In genomic region chr7:105033836-105034235, GRCm38 (mm10) we compare ENCODE assay signal across 24 mouse cellular contexts. TPM values are rescaled to one million over a fixed set of nuclear protein-coding genes. Genes with fewer than 3 reads are reported as not detected.
A peak's percentile ranks its signal among the peaks of the same experiment; 100 is the strongest.
DNase-seq lines count a peak whose midpoint lies in the region; ATAC-seq and TF ChIP-seq lines count a peak whose summit lies in the region.
"Not testable (repeated sequence)": the region's sequence is repeated elsewhere in the genome, so short reads cannot be mapped to it uniquely, and the experiment has no call there.
"Had no signal": no experiment of that assay in that cellular context is flagged by ENCODE, and none has a peak within 500 bp of the region (broad histone marks: within the 10 kb centered on the region; RNA-seq: fewer than 3 reads in every experiment).

No protein-coding gene starts in this region.

- H3K27ac ChIP-seq in forebrain, postnatal 0 days (ENCODE audit: low read depth, low read length); hindbrain, postnatal 0 days; neural tube, embryonic 14.5 days (ENCODE audit: low read depth, low read length): not testable (repeated sequence)

- not testable (repeated sequence) for H3K4me1 ChIP-seq in forebrain, postnatal 0 days (ENCODE audit: insufficient read depth); hindbrain, postnatal 0 days (ENCODE audit: insufficient read depth, low read length); neural tube, embryonic 14.5 days (ENCODE audit: control insufficient read depth, insufficient read depth, low read length)

- not testable (repeated sequence) for H3K9me3 ChIP-seq in forebrain, postnatal 0 days (ENCODE audit: low read length); hindbrain, postnatal 0 days (ENCODE audit: low read length); neural tube, embryonic 14.5 days (ENCODE audit: control insufficient read depth, low read length)

- 58% methylated on average over 5 of the region's 5 CpGs for WGBS in forebrain, postnatal 0 days
- 38% methylated on average over 5 of the region's 5 CpGs for WGBS in hindbrain, postnatal 0 days
- 48% methylated on average over 5 of the region's 5 CpGs for WGBS in neural tube, embryonic 14.5 days

- H3K4me2 ChIP-seq in forebrain, postnatal 0 days (ENCODE audit: low read depth); hindbrain, postnatal 0 days (ENCODE audit: low read depth, low read length); neural tube, embryonic 14.5 days (ENCODE audit: low read depth, low read length): not testable (repeated sequence)

- peak; percentile 46 for DNase-seq in ES-CJ7 (ENCODE audit: low read depth, low spot score)
- peak; percentile 27 for DNase-seq in ZHBTc4 (ENCODE audit: low read depth, low spot score)
- peak; percentile 0 to 1 for DNase-seq in cerebellum, postnatal 14 days
- DNase-seq in forebrain, postnatal 0 days: peak; percentile 6
- peak; percentile 57 for DNase-seq in hindbrain, postnatal 0 days (ENCODE audit: low spot score)
- DNase-seq in left cerebral cortex, postnatal 4 days: peak; percentile 1

- TF ChIP-seq CTCF in forebrain, postnatal 0 days (IDR thresholded peaks at IDR 0.05; ENCODE audit: low read depth): peak; percentile 40
- TF ChIP-seq CTCF in hindbrain, postnatal 0 days (IDR thresholded peaks at IDR 0.05; ENCODE audit: low read depth): peak; percentile 49

- not testable (repeated sequence) for H3K36me3 ChIP-seq in forebrain, postnatal 0 days (ENCODE audit: insufficient read depth); hindbrain, postnatal 0 days (ENCODE audit: insufficient read depth, low read length); neural tube, embryonic 14.5 days (ENCODE audit: control insufficient read depth, insufficient read depth, low read length)

- H3K4me3 ChIP-seq in forebrain, postnatal 0 days (ENCODE audit: low read depth, low read length); hindbrain, postnatal 0 days (ENCODE audit: low read length); neural tube, embryonic 14.5 days (ENCODE audit: low read depth, low read length): not testable (repeated sequence)

- H3K9ac ChIP-seq in forebrain, postnatal 0 days; hindbrain, postnatal 0 days (replicated peaks; ENCODE audit: low read length); neural tube, embryonic 14.5 days (replicated peaks; ENCODE audit: low read depth, low read length): not testable (repeated sequence)

- intact Hi-C loops in left cerebral cortex, postnatal 4 days (cut with DNase I): not testable (repeated sequence)

- ATAC-seq in forebrain, postnatal 0 days: 0 out of 2 replicates have a peak, but pooled peaks have one; percentile 23
- ATAC-seq in hindbrain, postnatal 0 days: 0 out of 2 replicates have a peak, but pooled peaks have one; percentile 61
- 0 out of 2 replicates have a peak, but pooled peaks have one; percentile 58 for ATAC-seq in neural tube, embryonic 14.5 days (ENCODE audit: low read depth)

- H3K27me3 ChIP-seq in forebrain, postnatal 0 days (ENCODE audit: insufficient read depth, low read length); hindbrain, postnatal 0 days (ENCODE audit: insufficient read depth, low read length); neural tube, embryonic 14.5 days (ENCODE audit: control insufficient read depth, insufficient read depth, low read length): not testable (repeated sequence)

RNA-seq across cellular contexts. Expression of gene Olfr676, which starts 1.3 kb away (rescaled TPM):
- not detected in 2 replicates for total RNA-seq in forebrain, postnatal 0 days (2014; rRNA removed)
- polyA plus RNA-seq in forebrain, postnatal 0 days (2015; fragmentation: Nextera tagmentation; extraction: Ambion mirVana): not detected in 2 replicates
- total RNA-seq in hindbrain, postnatal 0 days (2014; rRNA removed): not detected in 2 replicates
- polyA plus RNA-seq in hindbrain, postnatal 0 days (2015; fragmentation: Nextera tagmentation; extraction: Ambion mirVana): not detected in 2 replicates
- not detected for total RNA-seq in left cerebral cortex, postnatal 4 days (2021)
- polyA plus RNA-seq in neural tube, embryonic 14.5 days (2014; fragmentation: Nextera tagmentation; extraction: Ambion mirVana): not detected in 2 replicates
- total RNA-seq: adrenal gland, adult 8-10 months; adrenal gland, postnatal 36 days; ES-E14; gastrocnemius, postnatal 10 days; gastrocnemius, postnatal 4 days; heart, adult 18-20 months; heart, postnatal 14 days; hematopoietic stem cell, adult 5-6 weeks had no signal
- polyA plus RNA-seq: C2C12; embryonic facial prominence, embryonic 11.5 days; forebrain, embryonic 11.5 days; forebrain, embryonic 15.5 days; frontal cortex, adult 2 months; heart, embryonic 10.5 days; heart, embryonic 14.5 days; hindbrain, embryonic 15.5 days; inflammation-experienced regulatory T-cells, adult 6 months had no signal

RNA-seq across cellular contexts. Expression of gene Olfr675, which starts 5.6 kb away (rescaled TPM):
- not detected in 2 replicates for total RNA-seq in forebrain, postnatal 0 days (2014; rRNA removed)
- polyA plus RNA-seq in forebrain, postnatal 0 days (2015; fragmentation: Nextera tagmentation; extraction: Ambion mirVana): not detected in 2 replicates
- not detected in 2 replicates for total RNA-seq in hindbrain, postnatal 0 days (2014; rRNA removed)
- polyA plus RNA-seq in hindbrain, postnatal 0 days (2015; fragmentation: Nextera tagmentation; extraction: Ambion mirVana): not detected in 2 replicates
- not detected for total RNA-seq in left cerebral cortex, postnatal 4 days (2021)
- polyA plus RNA-seq in neural tube, embryonic 14.5 days (2014; fragmentation: Nextera tagmentation; extraction: Ambion mirVana): not detected in 2 replicates
- total RNA-seq: adrenal gland, adult 8-10 months; adrenal gland, postnatal 36 days; ES-E14; gastrocnemius, postnatal 10 days; gastrocnemius, postnatal 4 days; heart, adult 18-20 months; heart, postnatal 14 days; hematopoietic stem cell, adult 5-6 weeks had no signal
- polyA plus RNA-seq: C2C12; embryonic facial prominence, embryonic 11.5 days; forebrain, embryonic 11.5 days; forebrain, embryonic 15.5 days; frontal cortex, adult 2 months; heart, embryonic 10.5 days; heart, embryonic 14.5 days; hindbrain, embryonic 15.5 days had no signal

RNA-seq across cellular contexts. Expression of gene Olfr677, which starts 17.3 kb away (rescaled TPM):
- total RNA-seq in forebrain, postnatal 0 days (2014; rRNA removed): not detected in 2 replicates
- polyA plus RNA-seq in forebrain, postnatal 0 days (2015; fragmentation: Nextera tagmentation; extraction: Ambion mirVana): not detected in 2 replicates
- not detected in 2 replicates for total RNA-seq in hindbrain, postnatal 0 days (2014; rRNA removed)
- polyA plus RNA-seq in hindbrain, postnatal 0 days (2015; fragmentation: Nextera tagmentation; extraction: Ambion mirVana): not detected in 2 replicates
- not detected for total RNA-seq in left cerebral cortex, postnatal 4 days (2021)
- not detected in 2 replicates for polyA plus RNA-seq in neural tube, embryonic 14.5 days (2014; fragmentation: Nextera tagmentation; extraction: Ambion mirVana)
- total RNA-seq: adrenal gland, adult 8-10 months; adrenal gland, postnatal 36 days; ES-E14; gastrocnemius, postnatal 10 days; gastrocnemius, postnatal 4 days; heart, adult 18-20 months; heart, postnatal 14 days; hematopoietic stem cell, adult 5-6 weeks had no signal
- polyA plus RNA-seq: C2C12; embryonic facial prominence, embryonic 11.5 days; forebrain, embryonic 11.5 days; forebrain, embryonic 15.5 days; frontal cortex, adult 2 months; heart, embryonic 10.5 days; heart, embryonic 14.5 days; hindbrain, embryonic 15.5 days; inflammation-experienced regulatory T-cells, adult 6 months had no signal

RNA-seq across cellular contexts. Expression of gene Olfr678, which starts 30.4 kb away (rescaled TPM):
- total RNA-seq in forebrain, postnatal 0 days (2014; rRNA removed): not detected in 2 replicates
- not detected in 2 replicates for polyA plus RNA-seq in forebrain, postnatal 0 days (2015; fragmentation: Nextera tagmentation; extraction: Ambion mirVana)
- total RNA-seq in hindbrain, postnatal 0 days (2014; rRNA removed): not detected in 2 replicates
- polyA plus RNA-seq in hindbrain, postnatal 0 days (2015; fragmentation: Nextera tagmentation; extraction: Ambion mirVana): not detected in 2 replicates
- total RNA-seq in left cerebral cortex, postnatal 4 days (2021): not detected
- not detected in 2 replicates for polyA plus RNA-seq in neural tube, embryonic 14.5 days (2014; fragmentation: Nextera tagmentation; extraction: Ambion mirVana)
- total RNA-seq: adrenal gland, adult 8-10 months; adrenal gland, postnatal 36 days; ES-E14; gastrocnemius, postnatal 10 days; gastrocnemius, postnatal 4 days; heart, adult 18-20 months; heart, postnatal 14 days; hematopoietic stem cell, adult 5-6 weeks had no signal
- polyA plus RNA-seq: C2C12; embryonic facial prominence, embryonic 11.5 days; forebrain, embryonic 11.5 days; forebrain, embryonic 15.5 days; frontal cortex, adult 2 months; heart, embryonic 10.5 days; heart, embryonic 14.5 days; hindbrain, embryonic 15.5 days; inflammation-experienced regulatory T-cells, adult 6 months had no signal

RNA-seq across cellular contexts. Expression of gene Olfr672, which starts 32.0 kb away (rescaled TPM):
- not detected in 2 replicates for total RNA-seq in forebrain, postnatal 0 days (2014; rRNA removed)
- polyA plus RNA-seq in forebrain, postnatal 0 days (2015; fragmentation: Nextera tagmentation; extraction: Ambion mirVana): not detected in 2 replicates
- total RNA-seq in hindbrain, postnatal 0 days (2014; rRNA removed): not detected in 2 replicates
- polyA plus RNA-seq in hindbrain, postnatal 0 days (2015; fragmentation: Nextera tagmentation; extraction: Ambion mirVana): not detected in 2 replicates
- total RNA-seq in left cerebral cortex, postnatal 4 days (2021): not detected
- polyA plus RNA-seq in neural tube, embryonic 14.5 days (2014; fragmentation: Nextera tagmentation; extraction: Ambion mirVana): not detected in 2 replicates
- total RNA-seq: adrenal gland, adult 8-10 months; adrenal gland, postnatal 36 days; ES-E14; gastrocnemius, postnatal 10 days; gastrocnemius, postnatal 4 days; heart, adult 18-20 months; heart, postnatal 14 days; hematopoietic stem cell, adult 5-6 weeks had no signal
- polyA plus RNA-seq: C2C12; embryonic facial prominence, embryonic 11.5 days; forebrain, embryonic 11.5 days; forebrain, embryonic 15.5 days; frontal cortex, adult 2 months; heart, embryonic 10.5 days; heart, embryonic 14.5 days; hindbrain, embryonic 15.5 days; inflammation-experienced regulatory T-cells, adult 6 months had no signal

Comparison
In these comparisons a context has a peak if more than half of its experiments do, and no peak if none do; other contexts are left out.
1. DNase-seq: peak in every context shown above with its lines; median percentile 57 in hindbrain, postnatal 0 days; 46 in ES-CJ7; 27 in ZHBTc4; 6 in forebrain, postnatal 0 days; 1 in left cerebral cortex, postnatal 4 days; 0 in cerebellum, postnatal 14 days.